Mouse (Mus musculus) neural tube, embryonic 11.5 days (tissue): Measurements from ENCODE around the gene Vps41. TPM values are rescaled to one million over a fixed set of nuclear protein-coding genes. Genes with fewer than 3 reads are reported as not detected.

Experiments
- ATAC-seq: fragments of 200-750 bp; cut with Nextera tagmentation; 2 replicates; pipeline ENCODE4 v1.8.0; 2017; ENCODE audit warnings: moderate number of reproducible peaks, mild to moderate bottlenecking, moderate TSS enrichment, moderate library complexity; ENCODE audit not compliant: insufficient read depth, low FRiP score, low TSS enrichment
- DNase-seq: peaks from one replicate; pipeline ENCODE4 v3.0.0-alpha.2; 2015; ENCODE audit warnings: low spot score
- H3K27ac ChIP-seq: fragments of 300-500 bp; sonication (generic); 2 replicates; pipeline ENCODE4 v1.5.1; 2014; ENCODE audit warnings: low read depth, mild to moderate bottlenecking, low read length
- H3K27me3 ChIP-seq: fragments of 300-500 bp; sonication (generic); 2 replicates; pipeline ENCODE4 v1.6.1; 2014; ENCODE audit warnings: mild to moderate bottlenecking, low read length, mixed read lengths; ENCODE audit not compliant: control insufficient read depth, insufficient read depth
- H3K36me3 ChIP-seq: fragments of 300-500 bp; sonication (generic); 2 replicates; pipeline ENCODE4 v1.6.1; 2014; ENCODE audit warnings: mild to moderate bottlenecking, low read length, moderate library complexity, mixed read lengths; ENCODE audit not compliant: control insufficient read depth, insufficient read depth
- H3K4me1 ChIP-seq: fragments of 300-500 bp; sonication (generic); 2 replicates; pipeline ENCODE4 v1.6.1; 2014; ENCODE audit warnings: low read length, mixed read lengths; ENCODE audit not compliant: control insufficient read depth, insufficient read depth
- H3K4me2 ChIP-seq: fragments of 300-500 bp; sonication (generic); 2 replicates; pipeline ENCODE4 v1.6.1; 2014; ENCODE audit warnings: low read depth, mild to moderate bottlenecking, moderate library complexity
- H3K4me3 ChIP-seq: fragments of 300-500 bp; sonication (generic); 2 replicates; pipeline ENCODE4 v1.5.1; 2014; ENCODE audit warnings: low read depth, low read length
- H3K9ac ChIP-seq: fragments of 300-500 bp; sonication (generic); 2 replicates; pipeline ENCODE4 v1.6.1; 2014; ENCODE audit warnings: mild to moderate bottlenecking, low read length
- H3K9me3 ChIP-seq: fragments of 300-500 bp; sonication (generic); 2 replicates; pipeline ENCODE4 v1.6.1; 2016; ENCODE audit warnings: low read length; ENCODE audit not compliant: control insufficient read depth
- WGBS: fragments of 180-500 bp; shearing (Covaris S2); extraction: QIAGEN DNeasy Blood & Tissue Kit; methylation state at CpG from one replicate; pipeline ENCODE4 v1.1.7; 2014; 5-methylcytosine and 5-hydroxymethylcytosine counted together
- polyA plus RNA-seq: library from polyadenylated mRNA; unstranded; fragments of >200 nt; fragmentation: Nextera tagmentation; extraction: Ambion mirVana; gene quantifications from 2 replicates; pipeline ENCODE4 v1.2.1, GENCODE M21; 2014

Gene Vps41
- polyA plus RNA-seq, 1 experiment from 2014 or later = 102 TPM

- no peak overlapping the region for H3K27ac ChIP-seq
- H3K27me3 ChIP-seq = no peaks in the 10 kb centered on the region
- no peaks in the 10 kb centered on the region for H3K36me3 ChIP-seq
- DNase-seq (no peak), ATAC-seq (no peak)
- H3K9ac ChIP-seq = no peak overlapping the region
- no peak overlapping the region for H3K4me2 ChIP-seq
- no peak overlapping the region for H3K4me3 ChIP-seq
- no peaks in the 10 kb centered on the region for H3K4me1 ChIP-seq
- no peaks in the 10 kb centered on the region for H3K9me3 ChIP-seq
- WGBS = 95% methylated on average over 1 of the region's 1 CpGs
Measured at GRCm38 (mm10) chr13:18843546-18843945, 126.5 kb downstream of the Vps41 start.

GRCm38 (mm10) chr13:18847386-18847785 is 130.3 kb downstream of the Vps41 start:
- H3K36me3 ChIP-seq = no peaks in the 10 kb centered on the region

GRCm38 (mm10) chr13:18849563-18849962 is 132.5 kb downstream of the Vps41 start:
- no peaks in the 10 kb centered on the region for H3K27me3 ChIP-seq
- DNase-seq = no peak
- H3K9me3 ChIP-seq = no peaks in the 10 kb centered on the region
- H3K9ac ChIP-seq = no peak overlapping the region
- no peak overlapping the region for H3K27ac ChIP-seq
- no peak overlapping the region for H3K4me3 ChIP-seq
- H3K4me2 ChIP-seq = no peak overlapping the region
- H3K36me3 ChIP-seq = no peaks in the 10 kb centered on the region
- no peak for ATAC-seq
- H3K4me1 ChIP-seq = no peaks in the 10 kb centered on the region

More at GRCm38 (mm10) chr13:18847386-18847785, 130.3 kb downstream of the Vps41 start:
- Histone ChIP-seq H3K4me2 (no peak overlapping the region), H3K27me3 (no peaks in the 10 kb centered on the region), H3K9me3 (no peaks in the 10 kb centered on the region), H3K9ac (no peak overlapping the region), H3K4me1 (no peaks in the 10 kb centered on the region), H3K27ac (no peak overlapping the region), H3K4me3 (no peak overlapping the region)
- DNase-seq (no peak), ATAC-seq (no peak)
- 87% methylated on average over 3 of the region's 3 CpGs for WGBS

GRCm38 (mm10) chr13:18851182-18851581 is 134.1 kb downstream of the Vps41 start:
- H3K4me3 ChIP-seq = no peak overlapping the region
- H3K36me3 ChIP-seq = no peaks in the 10 kb centered on the region
- DNase-seq = no peak
- WGBS = 88% methylated on average over 4 of the region's 4 CpGs
- no peak overlapping the region for H3K9ac ChIP-seq
- no peaks in the 10 kb centered on the region for H3K9me3 ChIP-seq
- H3K4me2 ChIP-seq = no peak overlapping the region
- no peaks in the 10 kb centered on the region for H3K27me3 ChIP-seq
- H3K4me1 ChIP-seq = no peaks in the 10 kb centered on the region
- ATAC-seq = no peak
- H3K27ac ChIP-seq = no peak overlapping the region

- ATAC-seq (no peak), DNase-seq (no peak)
- Histone ChIP-seq H3K36me3 (no peaks in the 10 kb centered on the region), H3K4me3 (no peak overlapping the region), H3K27me3 (no peaks in the 10 kb centered on the region), H3K4me1 (no peaks in the 10 kb centered on the region), H3K9me3 (no peaks in the 10 kb centered on the region), H3K4me2 (no peak overlapping the region), H3K9ac (no peak overlapping the region), H3K27ac (no peak overlapping the region)
- 66% methylated on average over 8 of the region's 8 CpGs for WGBS
Measured at GRCm38 (mm10) chr13:18852718-18853117, 135.6 kb downstream of the Vps41 start.

GRCm38 (mm10) chr13:18856026-18856802 is 139.1 kb downstream of the Vps41 start:
- Histone ChIP-seq H3K27me3 (no peaks in the 10 kb centered on the region), H3K27ac (no peak overlapping the region), H3K4me1 (no peaks in the 10 kb centered on the region), H3K9me3 (no peaks in the 10 kb centered on the region), H3K4me3 (no peak overlapping the region), H3K4me2 (no peak overlapping the region), H3K9ac (no peak overlapping the region), H3K36me3 (no peaks in the 10 kb centered on the region)
- peak; percentile 61; the same call in 1 of the 2 replicates for ATAC-seq
- WGBS = 69% methylated on average over 8 of the region's 8 CpGs
- no peak for DNase-seq

- Histone ChIP-seq H3K4me1 (no peaks in the 10 kb centered on the region), H3K4me2 (no peak overlapping the region), H3K9me3 (no peaks in the 10 kb centered on the region), H3K9ac (no peak overlapping the region), H3K27ac (no peak overlapping the region), H3K4me3 (no peak overlapping the region), H3K27me3 (no peaks in the 10 kb centered on the region), H3K36me3 (peaks cover 2% of the 10 kb centered on the region; the same call in 1 of the 2 replicates)
- 84% methylated on average over 4 of the region's 4 CpGs for WGBS
- no peak for DNase-seq
- ATAC-seq = no peak
Measured at GRCm38 (mm10) chr13:18858183-18858582, 141.1 kb downstream of the Vps41 start.

- DNase-seq (no peak), ATAC-seq (no peak)
- no peaks in the 10 kb centered on the region for H3K27me3 ChIP-seq
- H3K36me3 ChIP-seq = peaks cover 2% of the 10 kb centered on the region; the same call in 1 of the 2 replicates
- H3K27ac ChIP-seq = no peak overlapping the region
- no peak overlapping the region for H3K9ac ChIP-seq
- no peak overlapping the region for H3K4me2 ChIP-seq
- no peak overlapping the region for H3K4me3 ChIP-seq
- H3K9me3 ChIP-seq = no peaks in the 10 kb centered on the region
- H3K4me1 ChIP-seq = no peaks in the 10 kb centered on the region
- 86% methylated on average over 3 of the region's 3 CpGs for WGBS
Measured at GRCm38 (mm10) chr13:18859389-18859788, 142.3 kb downstream of the Vps41 start.

GRCm38 (mm10) chr13:18868030-18868490 is 151.0 kb downstream of the Vps41 start:
- Histone ChIP-seq H3K4me3 (no peak overlapping the region), H3K27me3 (no peaks in the 10 kb centered on the region), H3K9ac (no peak overlapping the region), H3K27ac (no peak overlapping the region), H3K4me1 (no peaks in the 10 kb centered on the region), H3K9me3 (no peaks in the 10 kb centered on the region), H3K36me3 (no peaks in the 10 kb centered on the region), H3K4me2 (no peak overlapping the region)
- ATAC-seq = peak; percentile 41; the same call in 1 of the 2 replicates
- DNase-seq = peak; percentile 20
- 47% methylated on average over 5 of the region's 5 CpGs for WGBS
